Mouse (Mus musculus) lung, embryonic 14.5 days (tissue): Measurements from ENCODE around the gene Rad50. TPM values are rescaled to one million over a fixed set of nuclear protein-coding genes. Genes with fewer than 3 reads are reported as not detected.

Experiments
- ATAC-seq: fragments of 200-750 bp; cut with Nextera tagmentation; 2 replicates; pipeline ENCODE4 v1.8.0; 2017; ENCODE audit warnings: mild to moderate bottlenecking, moderate TSS enrichment, moderate library complexity; ENCODE audit not compliant: insufficient read depth
- DNase-seq: peaks from one replicate; pipeline ENCODE4 v3.0.0-alpha.2; 2015
- H3K27ac ChIP-seq: fragments of 300-500 bp; sonication (generic); 2 replicates; pipeline ENCODE4 v1.5.1; 2014; ENCODE audit warnings: low read depth, mild to moderate bottlenecking, moderate library complexity
- H3K27me3 ChIP-seq: fragments of 300-500 bp; sonication (generic); 2 replicates; pipeline ENCODE4 v1.6.1; 2014; ENCODE audit warnings: low read length, control low read depth; ENCODE audit not compliant: insufficient read depth
- H3K36me3 ChIP-seq: fragments of 300-500 bp; sonication (generic); 2 replicates; pipeline ENCODE4 v1.6.1; 2014; ENCODE audit warnings: control low read depth; ENCODE audit not compliant: insufficient read depth
- H3K4me1 ChIP-seq: fragments of 300-500 bp; sonication (generic); 2 replicates; pipeline ENCODE4 v1.6.1; 2014; ENCODE audit warnings: antibody characterized with exemption, control low read depth; ENCODE audit not compliant: insufficient read depth
- H3K4me2 ChIP-seq: fragments of 300-500 bp; sonication (generic); 2 replicates; pipeline ENCODE4 v1.6.1; 2014; ENCODE audit warnings: mild to moderate bottlenecking
- H3K4me3 ChIP-seq: fragments of 300-500 bp; sonication (generic); 2 replicates; pipeline ENCODE4 v1.5.1; 2014; ENCODE audit warnings: low read depth, low read length
- H3K9ac ChIP-seq: fragments of 300-500 bp; sonication (generic); 2 replicates; pipeline ENCODE4 v1.6.1; 2014
- H3K9me3 ChIP-seq: fragments of 300-500 bp; sonication (generic); 2 replicates; pipeline ENCODE4 v1.6.1; 2016; ENCODE audit warnings: low read depth, low read length, control low read depth
- CTCF ChIP-seq: IDR thresholded peaks from 2 replicates; pipeline ENCODE4 v1.5.1; 2016; ENCODE audit warnings: antibody characterized with exemption, low read depth
- WGBS: fragments of 180-500 bp; shearing (Covaris S2); extraction: QIAGEN DNeasy Blood & Tissue Kit; methylation state at CpG from one replicate; pipeline ENCODE4 v1.1.7; 2014; 5-methylcytosine and 5-hydroxymethylcytosine counted together
- polyA plus RNA-seq: library from polyadenylated mRNA; unstranded; fragments of >200 nt; fragmentation: Nextera tagmentation; extraction: Ambion mirVana; gene quantifications from 2 replicates; pipeline ENCODE4 v1.2.1, GENCODE M21; 2014

Rad50 gene
- polyA plus RNA-seq, 1 experiment from 2014 or later: 32.3 TPM

DNA sequence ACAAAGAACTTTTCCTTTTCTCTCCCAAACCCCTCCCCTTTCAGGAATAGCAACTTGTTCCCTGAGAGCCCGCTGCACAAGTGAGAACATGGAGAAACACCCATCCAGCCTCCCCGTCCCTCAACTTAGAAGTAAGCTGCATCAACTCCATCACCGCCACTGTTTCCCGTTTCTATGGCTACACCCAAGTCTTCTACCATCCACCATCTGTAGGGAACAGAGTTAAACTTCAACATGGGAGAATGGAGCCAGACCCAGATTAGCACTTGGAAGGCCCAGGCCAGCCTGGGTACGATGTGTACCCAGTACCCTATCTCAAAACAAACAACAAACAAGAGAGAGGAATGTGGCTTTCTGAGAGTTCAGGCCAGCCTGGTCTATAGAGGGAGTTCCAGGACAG lies 43.0 kb downstream of the Rad50 start:
- Histone ChIP-seq H3K27me3 (no peaks in the 10 kb centered on the region), H3K4me3 (no peak overlapping the region), H3K9me3 (no peaks in the 10 kb centered on the region), H3K4me2 (no peak overlapping the region), H3K27ac (no peak overlapping the region), H3K4me1 (no peaks in the 10 kb centered on the region), H3K9ac (no peak overlapping the region), H3K36me3 (peaks cover 51% of the 10 kb centered on the region)
- DNase-seq: no peak
- 73% methylated on average over 5 of the region's 5 CpGs for WGBS
- no peak for ATAC-seq
- no peak for TF ChIP-seq CTCF

DNA sequence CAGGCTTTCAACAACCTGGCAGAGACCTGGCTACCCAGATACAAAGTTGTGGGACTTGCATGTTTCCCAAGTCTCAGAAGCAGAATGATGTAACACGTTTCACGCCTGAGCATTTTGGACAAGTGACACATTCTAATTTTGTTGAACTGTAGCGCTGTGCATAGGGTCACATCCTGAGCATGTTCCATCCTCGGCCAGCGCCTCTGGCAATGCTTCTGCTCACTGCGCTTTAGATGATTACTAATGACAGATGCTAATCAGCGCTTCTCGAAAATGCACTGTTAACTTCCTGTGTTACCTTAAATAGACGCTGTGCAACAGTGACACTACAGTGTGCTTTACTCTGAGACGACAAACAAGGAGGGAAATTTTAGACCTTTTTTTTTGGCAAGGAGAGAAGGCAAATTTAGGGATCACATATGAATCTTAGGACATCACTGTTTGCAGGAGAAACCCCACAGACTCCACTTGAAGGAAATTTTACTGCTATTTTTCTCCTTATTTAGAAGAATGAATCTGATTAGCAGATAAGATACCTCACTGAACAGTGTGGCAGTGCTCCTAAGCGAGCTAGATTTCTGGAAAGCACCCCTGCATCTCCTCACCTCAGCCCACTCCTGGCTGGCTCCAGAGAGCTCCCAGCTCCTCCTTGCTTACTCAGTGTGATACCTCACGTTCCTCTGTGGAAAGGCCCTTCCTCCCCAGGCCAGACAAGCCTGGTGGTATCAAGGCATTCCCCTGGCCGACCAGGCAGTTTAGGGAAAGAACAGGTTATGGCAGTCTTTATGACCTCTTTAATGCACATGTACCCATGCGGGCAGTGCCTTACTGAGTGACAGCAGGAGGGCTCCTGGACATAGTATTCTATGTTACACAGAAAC lies 44.1 kb downstream of the Rad50 start:
- DNase-seq (no peak), ATAC-seq (no peak)
- Histone ChIP-seq H3K9ac (no peak overlapping the region), H3K4me3 (no peak overlapping the region), H3K27ac (no peak overlapping the region), H3K36me3 (peaks cover 42% of the 10 kb centered on the region), H3K4me2 (no peak overlapping the region), H3K9me3 (no peaks in the 10 kb centered on the region), H3K27me3 (no peaks in the 10 kb centered on the region), H3K4me1 (no peaks in the 10 kb centered on the region)
- no peak for TF ChIP-seq CTCF
- 66% methylated on average over 14 of the region's 14 CpGs for WGBS

DNA sequence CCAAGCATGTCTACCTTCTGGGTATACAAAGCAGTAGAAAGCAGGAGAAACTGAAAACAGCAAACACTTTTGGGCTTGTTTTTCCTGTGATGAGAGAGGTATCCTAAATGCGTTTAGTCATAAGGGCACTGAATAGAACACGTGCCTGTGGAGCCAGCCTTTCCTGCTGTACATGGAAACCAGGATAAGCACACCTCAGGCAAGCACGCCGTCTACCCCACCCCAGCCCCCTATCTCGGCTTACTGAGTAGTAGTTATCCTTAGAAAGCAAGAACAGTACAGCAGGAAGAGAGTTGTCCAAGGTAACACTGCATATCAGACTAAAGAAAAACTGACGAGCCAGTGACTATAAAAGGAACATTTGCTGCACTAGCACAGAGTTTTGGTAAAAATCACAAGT lies 49.3 kb downstream of the Rad50 start:
- Histone ChIP-seq H3K27me3 (no peaks in the 10 kb centered on the region), H3K27ac (no peak overlapping the region), H3K9ac (no peak overlapping the region), H3K4me3 (no peak overlapping the region), H3K9me3 (no peaks in the 10 kb centered on the region), H3K36me3 (peaks cover 38% of the 10 kb centered on the region), H3K4me1 (no peaks in the 10 kb centered on the region), H3K4me2 (no peak overlapping the region)
- DNase-seq: no peak
- no peak for ATAC-seq
- 80% methylated on average over 6 of the region's 6 CpGs for WGBS
- no peak for TF ChIP-seq CTCF

DNA sequence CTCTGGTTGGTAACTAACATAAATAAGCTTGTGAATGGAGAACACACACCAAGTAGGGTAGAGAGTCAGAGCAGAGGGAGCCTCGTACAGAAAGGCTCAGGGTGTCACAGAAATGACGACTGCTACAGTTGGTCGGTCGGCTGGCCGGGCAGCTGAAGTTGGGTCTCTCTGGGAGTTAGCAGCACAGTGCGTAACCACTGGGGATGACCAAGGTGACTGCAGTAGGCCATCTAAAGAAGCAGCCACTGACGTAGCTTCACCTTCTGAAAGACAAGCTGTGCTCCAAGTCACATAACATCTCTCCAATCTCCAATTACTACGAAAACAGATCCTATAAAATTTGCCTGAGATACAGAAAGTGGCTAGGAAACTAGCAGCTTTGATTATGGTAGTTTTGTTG lies 49.7 kb downstream of the Rad50 start:
- no peaks in the 10 kb centered on the region for H3K9me3 ChIP-seq
- DNase-seq: no peak
- WGBS: 81% methylated on average over 8 of the region's 8 CpGs

DNA sequence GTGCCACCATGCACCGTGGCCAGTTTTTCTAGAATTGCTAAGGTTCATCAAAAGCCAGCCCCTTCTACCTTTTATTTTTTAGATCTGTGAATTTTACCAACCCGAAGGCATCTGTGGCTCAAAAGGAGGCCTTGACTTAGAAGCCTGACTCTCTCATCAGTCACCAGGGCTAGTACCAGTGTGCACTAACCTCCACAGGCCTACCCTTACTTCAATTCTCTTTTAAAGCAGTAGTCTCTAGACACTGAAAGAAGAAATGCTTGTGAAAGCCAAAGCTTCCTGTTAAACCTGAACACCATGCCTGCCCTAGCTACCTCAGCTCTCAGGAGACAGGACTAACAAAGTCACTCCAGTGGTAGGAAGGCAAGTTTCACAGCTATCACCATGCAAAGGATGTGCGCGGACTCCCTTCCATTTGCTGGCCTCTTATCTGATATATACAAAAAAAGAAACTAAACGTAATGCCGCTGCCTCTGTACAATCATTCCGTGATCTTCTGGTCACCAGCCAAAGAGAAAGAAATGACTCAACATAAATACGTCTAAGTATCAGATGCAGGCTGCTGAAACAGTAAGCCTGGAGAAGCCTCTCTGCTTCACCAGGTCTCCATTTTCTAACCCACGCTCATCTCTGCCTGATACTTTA lies 50.4 kb downstream of the Rad50 start:
- 62% methylated on average over 9 of the region's 9 CpGs for WGBS
- no peaks in the 10 kb centered on the region for H3K27me3 ChIP-seq

More for the DNA sequence above, 49.7 kb downstream of the Rad50 start:
- Histone ChIP-seq H3K4me3 (no peak overlapping the region), H3K27me3 (no peaks in the 10 kb centered on the region), H3K9ac (no peak overlapping the region), H3K36me3 (peaks cover 38% of the 10 kb centered on the region), H3K4me2 (no peak overlapping the region), H3K27ac (no peak overlapping the region), H3K4me1 (no peaks in the 10 kb centered on the region)
- ATAC-seq: no peak
- no peak for TF ChIP-seq CTCF

DNA sequence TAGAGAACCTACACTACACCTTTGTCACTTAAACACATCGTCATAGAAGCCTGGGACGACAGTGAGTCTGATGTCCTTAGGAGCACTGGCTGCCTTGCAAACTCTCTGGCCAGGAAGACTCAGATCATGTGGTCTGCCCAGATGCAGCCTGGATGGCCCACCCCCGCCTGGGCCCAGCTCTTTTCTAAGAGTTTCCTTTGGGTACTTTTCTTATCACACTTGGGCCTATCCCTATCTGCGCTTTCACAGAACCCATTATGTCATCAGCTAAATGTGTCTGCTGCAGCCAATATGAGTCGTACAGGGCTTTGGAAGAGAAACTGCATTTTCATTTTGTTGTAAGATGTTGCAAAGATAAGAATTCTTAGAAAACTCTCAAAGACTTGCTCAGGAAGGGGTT lies 52.1 kb downstream of the Rad50 start:
- H3K36me3 ChIP-seq: peaks cover 55% of the 10 kb centered on the region
- WGBS: 69% methylated on average over 5 of the region's 5 CpGs
- no peak overlapping the region for H3K9ac ChIP-seq
- no peak overlapping the region for H3K27ac ChIP-seq
- H3K4me2 ChIP-seq: no peak overlapping the region
- TF ChIP-seq CTCF: no peak
- H3K4me1 ChIP-seq: no peaks in the 10 kb centered on the region
- DNase-seq (no peak), ATAC-seq (no peak)
- H3K27me3 ChIP-seq: no peaks in the 10 kb centered on the region
- H3K4me3 ChIP-seq: no peak overlapping the region
- H3K9me3 ChIP-seq: no peaks in the 10 kb centered on the region

More for the DNA sequence above, 50.4 kb downstream of the Rad50 start:
- H3K27ac ChIP-seq: no peak overlapping the region
- DNase-seq: peak; percentile 19
- no peak overlapping the region for H3K9ac ChIP-seq
- no peak for ATAC-seq
- H3K4me3 ChIP-seq: no peak overlapping the region
- no peak for TF ChIP-seq CTCF
- no peak overlapping the region for H3K4me2 ChIP-seq
- peaks cover 45% of the 10 kb centered on the region for H3K36me3 ChIP-seq
- no peaks in the 10 kb centered on the region for H3K9me3 ChIP-seq
- H3K4me1 ChIP-seq: no peaks in the 10 kb centered on the region

DNA sequence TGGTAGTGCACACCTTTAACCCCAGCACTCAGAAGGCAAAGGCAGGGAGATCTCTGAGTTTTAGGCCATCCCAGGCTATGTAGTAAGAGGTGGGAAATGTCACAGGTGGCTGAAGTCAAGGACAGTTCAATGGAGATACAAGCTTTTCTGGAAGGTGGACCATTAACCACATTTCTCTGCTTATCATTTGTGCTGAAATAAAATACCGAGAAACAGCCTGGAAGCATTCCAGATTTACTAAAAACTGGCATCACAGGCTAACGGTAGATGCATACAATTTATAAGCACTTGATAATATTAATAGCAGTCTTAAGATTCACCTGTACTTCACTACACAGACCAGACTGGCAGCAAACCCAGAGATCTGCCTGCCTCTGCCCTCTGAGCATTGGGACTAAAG lies 54.7 kb downstream of the Rad50 start:
- no peaks in the 10 kb centered on the region for H3K9me3 ChIP-seq
- no peak for TF ChIP-seq CTCF
- H3K4me3 ChIP-seq: no peak overlapping the region
- H3K36me3 ChIP-seq: peaks cover 54% of the 10 kb centered on the region
- no peak for ATAC-seq
- WGBS: 79% methylated on average over 2 of the region's 2 CpGs
- H3K27ac ChIP-seq: no peak overlapping the region
- no peaks in the 10 kb centered on the region for H3K4me1 ChIP-seq
- no peak for DNase-seq
- no peaks in the 10 kb centered on the region for H3K27me3 ChIP-seq
- no peak overlapping the region for H3K4me2 ChIP-seq
- H3K9ac ChIP-seq: no peak overlapping the region
